Mouse (Mus musculus) layer of hippocampus, adult 9-10 months (tissue): ENCODE data around the gene Kmt5a.
"Not testable (repeated sequence)": the region's sequence is repeated elsewhere in the genome, so short reads cannot be mapped to it uniquely, and the experiment has no call there.

ENCODE experiments used
- DNase-seq: peaks from one replicate; pipeline ENCODE4 v3.0.0; 2022; ENCODE audit warnings: low spot score

The Kmt5a gene

DNA sequence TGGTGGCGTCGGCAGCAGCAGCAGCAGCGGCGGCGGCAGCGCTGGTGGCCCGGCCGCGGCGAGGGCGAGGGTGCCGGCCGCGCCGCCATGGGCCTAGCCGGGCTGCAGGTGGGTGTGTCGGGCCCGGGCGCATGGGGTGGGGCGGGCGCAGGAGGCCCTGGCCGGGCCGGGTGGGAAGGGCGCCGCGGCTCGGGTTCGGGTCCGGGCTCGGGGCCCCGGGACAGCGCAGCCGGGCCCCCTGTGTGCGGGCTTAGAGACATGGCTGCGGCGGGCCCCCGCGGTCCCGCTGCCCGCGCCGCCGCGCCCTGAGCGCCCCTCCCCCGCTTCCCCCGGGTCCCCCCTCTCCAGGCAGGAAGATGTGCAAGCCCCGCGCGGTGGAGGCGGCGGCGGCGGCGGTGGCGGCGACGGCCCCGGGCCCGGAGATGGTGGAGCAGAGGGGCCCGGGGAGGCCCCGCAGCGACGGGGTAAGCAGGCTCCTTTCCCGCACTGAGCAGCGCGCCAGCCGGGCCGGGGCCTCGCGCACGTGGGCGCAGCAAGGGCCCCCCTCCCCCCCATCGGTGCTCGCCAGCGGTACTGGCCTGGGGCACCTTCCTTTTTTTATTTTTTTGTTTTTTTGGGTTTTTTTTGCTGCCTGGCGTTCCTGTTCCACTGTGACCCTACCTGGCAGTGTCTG, 6.0 kb downstream of the Kmt5a start:
- no peak for DNase-seq

GRCm38 (mm10) chr5:124446301-124446881, 6.7 kb downstream of the Kmt5a start:
- no peak for DNase-seq

DNA sequence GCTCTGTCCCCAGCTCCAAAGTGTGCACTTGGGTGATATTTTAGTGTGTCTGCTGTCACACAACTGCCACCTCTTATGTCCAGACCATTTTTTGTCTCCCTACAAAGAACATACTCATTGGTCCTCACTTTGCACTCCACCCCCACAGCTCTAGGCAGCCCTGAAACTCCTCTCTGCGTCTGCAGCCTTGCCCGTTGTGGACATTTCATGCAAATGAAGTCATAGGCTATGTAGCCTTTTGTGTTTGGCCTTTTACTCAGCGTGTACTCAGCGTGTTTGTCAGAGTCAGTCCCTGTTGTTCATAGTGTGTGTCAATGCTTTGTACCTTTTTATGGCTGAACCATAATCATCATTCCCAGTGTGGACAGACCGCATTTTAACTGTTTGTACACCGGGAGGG, 9.8 kb downstream of the Kmt5a start:
- no peak for DNase-seq

GRCm38 (mm10) chr5:124450051-124450450, 10.3 kb downstream of the Kmt5a start:
- no peak for DNase-seq

GRCm38 (mm10) chr5:124450641-124451340, 11.1 kb downstream of the Kmt5a start:
- DNase-seq: no peak

- DNase-seq: no peak
Observed at GRCm38 (mm10) chr5:124452494-124453228, 12.9 kb downstream of the Kmt5a start.

- no peak for DNase-seq
Observed at GRCm38 (mm10) chr5:124453339-124454081, 13.8 kb downstream of the Kmt5a start.

DNA sequence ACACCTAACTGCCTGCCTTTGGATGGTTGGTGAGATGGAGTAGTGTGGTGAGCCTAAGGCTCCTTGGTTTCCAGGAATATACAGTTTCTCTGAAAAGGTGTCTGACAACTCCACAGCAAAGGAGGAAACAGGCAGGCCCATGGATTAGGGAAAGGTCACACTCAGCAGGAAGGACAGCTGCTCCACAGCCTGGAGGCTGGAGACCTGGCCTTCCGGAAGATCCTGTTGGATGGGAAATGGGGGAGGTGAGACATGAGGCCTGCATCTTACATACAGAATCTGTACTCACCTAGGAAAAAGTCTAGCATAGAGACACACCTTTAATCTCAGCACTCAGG, 14.3 kb downstream of the Kmt5a start:
- DNase-seq: no peak

DNA sequence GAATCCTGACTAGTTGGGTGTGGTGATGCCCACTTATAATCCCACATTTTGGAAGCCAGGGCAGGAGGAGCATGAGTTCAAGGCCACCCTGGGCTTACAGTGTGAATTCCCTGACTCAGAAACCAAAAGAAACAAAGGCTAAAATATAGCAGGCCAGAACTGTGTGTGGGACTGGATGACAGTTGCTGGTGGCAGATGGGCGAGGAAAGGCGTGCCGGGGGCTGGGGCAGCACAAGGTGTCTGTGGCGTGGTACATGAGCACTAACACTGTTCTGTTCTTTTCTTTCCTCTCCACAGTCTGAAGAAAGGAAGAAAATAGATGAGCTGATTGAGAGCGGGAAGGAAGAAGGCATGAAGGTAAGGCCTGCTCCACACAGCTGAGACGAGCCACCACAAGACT, 17.0 kb downstream of the Kmt5a start:
- DNase-seq: no peak

- not testable (repeated sequence) for DNase-seq
Observed at GRCm38 (mm10) chr5:124460922-124461321, 21.2 kb downstream of the Kmt5a start.

- no peak for DNase-seq
Observed at GRCm38 (mm10) chr5:124462297-124463025, 22.7 kb downstream of the Kmt5a start.

DNA sequence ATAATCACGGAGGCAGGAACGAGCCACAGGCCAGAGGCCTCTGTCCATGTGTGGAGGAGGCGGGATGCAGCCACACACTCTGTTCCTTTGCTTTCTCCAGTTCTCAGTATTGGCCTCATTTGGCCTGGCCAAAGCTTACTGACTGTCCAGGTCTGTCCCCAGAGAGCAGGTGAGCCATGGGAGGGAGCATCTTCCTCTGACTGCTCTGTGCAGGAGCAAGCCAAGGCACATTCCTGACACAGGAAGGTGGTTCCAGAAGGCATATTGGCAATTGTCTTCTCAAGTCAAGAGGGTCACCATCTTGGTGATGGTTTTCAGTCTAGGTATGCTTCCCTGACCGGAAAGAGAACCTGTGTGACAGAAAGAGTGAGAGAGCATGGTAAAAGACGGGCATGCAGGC, 23.7 kb downstream of the Kmt5a start:
- DNase-seq: no peak

- no peak for DNase-seq
Observed at GRCm38 (mm10) chr5:124464905-124465304, 25.2 kb downstream of the Kmt5a start.

DNA sequence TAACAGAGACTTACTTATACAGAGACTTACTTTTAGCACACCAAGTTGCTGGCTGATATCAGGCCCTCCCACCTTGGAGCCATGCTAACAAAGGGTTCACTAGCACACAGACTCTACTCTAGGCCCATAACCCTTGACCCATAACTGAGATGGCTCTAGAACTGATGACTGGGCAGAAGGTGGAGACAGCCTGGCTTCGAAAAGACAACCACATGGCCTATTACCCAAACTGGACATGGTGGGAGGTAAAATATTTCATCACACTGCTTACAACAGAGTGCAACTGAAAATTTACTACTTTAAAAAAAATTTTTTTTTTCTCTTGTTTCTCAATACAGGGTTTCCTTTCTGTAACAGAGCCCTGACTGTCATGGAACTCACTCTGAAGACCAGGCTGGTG, 28.0 kb downstream of the Kmt5a start:
- DNase-seq: no peak

- DNase-seq: no peak
Observed at GRCm38 (mm10) chr5:124468365-124468764, 28.6 kb downstream of the Kmt5a start.

- DNase-seq: no peak
Observed at GRCm38 (mm10) chr5:124469486-124469885, 29.8 kb downstream of the Kmt5a start.

DNA sequence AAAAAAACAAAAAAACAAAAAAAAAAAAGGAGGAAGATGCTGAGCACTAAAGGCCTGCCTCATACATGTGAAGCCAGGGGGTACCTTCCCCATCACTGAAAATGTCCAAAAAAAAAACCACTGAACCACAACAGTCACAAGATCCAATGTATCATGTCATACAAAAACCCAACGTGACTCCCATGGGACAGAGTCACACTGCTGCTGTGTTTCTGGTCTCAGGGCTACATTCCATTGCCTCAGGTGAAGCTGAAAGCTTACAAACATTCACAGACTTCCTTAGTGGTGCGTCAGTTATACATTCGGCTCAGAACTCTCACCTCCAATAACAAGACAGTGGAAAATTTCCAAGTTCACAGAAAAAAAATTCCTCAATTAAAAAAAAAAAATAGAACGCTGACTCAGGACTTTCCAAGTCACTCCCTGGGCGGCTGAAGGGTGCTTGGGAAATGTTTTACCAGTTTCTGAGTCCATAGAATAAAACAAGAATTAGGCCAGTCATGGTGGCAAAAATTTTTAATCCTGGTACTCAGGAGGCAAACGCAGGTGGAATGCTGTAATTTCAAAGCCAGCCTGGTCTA, 31.0 kb downstream of the Kmt5a start:
- no peak for DNase-seq

GRCm38 (mm10) chr5:124478873-124479204, 39.1 kb downstream of the Kmt5a start:
- DNase-seq: no peak

DNA sequence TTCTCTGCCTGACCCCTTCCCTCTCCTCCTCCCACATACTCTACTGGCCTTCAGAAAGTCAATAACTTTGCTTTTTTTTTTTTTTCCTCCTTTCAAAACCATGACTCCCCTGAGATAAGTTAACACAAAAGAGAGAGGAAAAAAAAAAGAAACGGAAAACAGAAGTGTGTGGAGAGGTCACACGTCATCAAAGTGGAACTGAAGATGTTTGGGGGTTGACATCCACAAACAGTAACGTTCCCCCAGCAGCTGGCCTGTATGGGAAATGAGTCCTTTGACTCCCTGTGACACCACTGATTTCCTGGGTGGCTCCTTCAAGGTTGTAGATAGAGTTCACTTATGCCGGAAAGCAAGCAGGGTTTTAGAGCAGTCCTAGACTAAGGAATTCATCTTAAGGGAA, 40.4 kb downstream of the Kmt5a start:
- DNase-seq: no peak

DNA sequence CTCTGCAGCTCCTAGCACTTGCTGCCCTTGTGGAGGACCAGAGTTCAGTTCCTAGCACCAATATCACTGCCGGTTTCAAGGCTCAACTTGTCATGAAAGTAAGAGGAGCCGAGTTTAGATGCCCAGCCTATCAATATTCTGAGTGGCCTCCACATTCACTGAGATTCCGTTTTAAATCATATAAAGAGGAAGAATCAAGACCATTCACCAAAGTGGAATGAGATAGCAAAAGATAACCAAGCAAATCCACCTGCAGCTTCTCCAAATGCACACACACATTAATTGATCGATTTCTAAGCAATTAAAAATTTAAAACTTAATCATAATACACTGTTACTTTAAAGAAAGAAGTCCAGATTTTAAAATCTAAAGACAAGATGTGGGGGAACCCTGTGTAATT, 42.0 kb downstream of the Kmt5a start:
- no peak for DNase-seq

DNA sequence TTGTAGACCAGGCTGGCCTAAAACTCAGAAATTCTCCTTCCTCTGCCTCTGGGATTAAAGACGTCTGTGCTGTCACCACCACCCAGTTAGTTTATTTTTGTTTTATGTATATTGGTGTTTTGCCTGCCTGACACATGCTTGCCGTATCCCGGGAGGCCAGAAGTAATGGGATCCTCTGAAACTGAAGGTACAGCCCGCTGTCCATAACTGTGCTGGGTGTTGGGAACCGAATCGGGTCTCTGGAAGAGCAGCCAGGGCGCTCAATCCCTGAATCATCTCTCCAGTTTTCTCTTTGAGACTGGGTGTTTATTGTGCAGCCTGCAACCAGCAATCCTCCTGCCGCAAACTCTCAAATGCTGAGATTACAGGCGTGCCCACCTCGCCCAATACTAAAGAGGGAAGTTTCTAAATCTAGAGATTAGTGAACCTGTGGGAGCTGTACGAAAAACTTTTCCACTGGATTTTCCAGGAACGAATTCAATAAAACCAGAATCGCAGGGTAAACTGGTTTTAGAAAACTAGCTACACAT, 42.8 kb downstream of the Kmt5a start:
- DNase-seq: no peak
